Mouse (Mus musculus): ENCODE data around the gene Gm5935. TPM values are rescaled to one million over a fixed set of nuclear protein-coding genes. Genes with fewer than 3 reads are reported as not detected.
"Not testable (repeated sequence)": the region's sequence is repeated elsewhere in the genome, so short reads cannot be mapped to it uniquely, and the experiment has no call there.

The Gm5935 gene
- not detected for total RNA-seq (2021)

GRCm38 (mm10) chrX:24775064-24775463 is at the start of gene Gm5935:
Gm5935 (minus strand) TSS chrX:24775164.
- DNase-seq (ENCODE audit: extremely low spot score in 1 of 2, low spot score in 2 of 2); intact Hi-C loops (cut with DNase I): not testable (repeated sequence)

Other genes starting within 250 kb of the Gm5935 start
- gene Gm4297, start 200.3 kb downstream of the Gm5935 start, total RNA-seq (2021) = not detected